Mouse (Mus musculus): ENCODE measurements around the gene Dhx37. TPM values are rescaled to one million over a fixed set of nuclear protein-coding genes. Genes with fewer than 3 reads are reported as not detected.
"Not testable (repeated sequence)": the region's sequence is repeated elsewhere in the genome, so short reads cannot be mapped to it uniquely, and the experiment has no call there.

Dhx37 gene
- polyA plus RNA-seq, 1 experiment from 2014 or later, result 6.9 TPM

- WGBS (ENCODE audit: missing documents), result under 1% methylated on average over 59 of the region's 97 CpGs
- H3K36me3 ChIP-seq (ENCODE audit: inconsistent target), result no peaks in the 10 kb centered on the region
- H3K27ac ChIP-seq, result no peak within 1 kb of the TSS
- H3K79me2 ChIP-seq (ENCODE audit: inconsistent target), result peaks cover 19% of the 10 kb centered on the region; the same call in 1 of the 2 replicates
- H3K4me3 ChIP-seq (ENCODE audit: inconsistent target), result peak within 1 kb of the TSS; percentile 42
Observed at GRCm38 (mm10) chr5:125441234-125442114, 7.6 kb upstream of the Dhx37 start, which contains the start of gene Bri3bp. Gene Bri3bp (plus strand): TSS chr5:125441568.

- peaks cover 15% of the 10 kb centered on the region; the same call in 1 of the 2 replicates for H3K79me2 ChIP-seq (ENCODE audit: inconsistent target)
- peak overlapping the region; percentile 42 for H3K4me3 ChIP-seq (ENCODE audit: inconsistent target)
- WGBS (ENCODE audit: missing documents), result 17% methylated on average over 6 of the region's 7 CpGs
- H3K36me3 ChIP-seq (ENCODE audit: inconsistent target), result no peaks in the 10 kb centered on the region
- no peak overlapping the region for H3K27ac ChIP-seq
Observed at GRCm38 (mm10) chr5:125440583-125441233, 6.8 kb upstream of the Dhx37 start.

- not testable (repeated sequence) for H3K27ac ChIP-seq; H3K4me3 ChIP-seq (ENCODE audit: inconsistent target)
- H3K36me3 ChIP-seq (ENCODE audit: inconsistent target), result peaks cover 13% of the 10 kb centered on the region; the same call in 1 of the 2 replicates
- 47% methylated on average over 12 of the region's 15 CpGs for WGBS (ENCODE audit: missing documents)
- H3K79me2 ChIP-seq (ENCODE audit: inconsistent target), result peaks cover 17% of the 10 kb centered on the region
Observed at GRCm38 (mm10) chr5:125434347-125434746, 426 bp upstream of the Dhx37 start.

GRCm38 (mm10) chr5:125432324-125432723, 1.6 kb downstream of the Dhx37 start:
- H3K4me3 ChIP-seq (ENCODE audit: inconsistent target); H3K27ac ChIP-seq: not testable (repeated sequence)
- peaks cover 17% of the 10 kb centered on the region for H3K79me2 ChIP-seq (ENCODE audit: inconsistent target)
- 93% methylated on average over 2 of the region's 2 CpGs for WGBS (ENCODE audit: missing documents)
- peaks cover 32% of the 10 kb centered on the region for H3K36me3 ChIP-seq (ENCODE audit: inconsistent target)

- H3K79me2 ChIP-seq (ENCODE audit: inconsistent target), result no peaks in the 10 kb centered on the region
- peaks cover 88% of the 10 kb centered on the region for H3K36me3 ChIP-seq (ENCODE audit: inconsistent target)
- 97% methylated on average over 10 of the region's 10 CpGs for WGBS (ENCODE audit: missing documents)
- no peak overlapping the region for H3K4me3 ChIP-seq (ENCODE audit: inconsistent target)
- H3K27ac ChIP-seq, result no peak overlapping the region
Observed at GRCm38 (mm10) chr5:125426343-125426742, 7.6 kb downstream of the Dhx37 start.

GRCm38 (mm10) chr5:125425698-125426276, 8.1 kb downstream of the Dhx37 start:
- WGBS (ENCODE audit: missing documents), result 77% methylated on average over 10 of the region's 10 CpGs
- Histone ChIP-seq H3K36me3 (ENCODE audit: inconsistent target) (peaks cover 94% of the 10 kb centered on the region), H3K79me2 (ENCODE audit: inconsistent target) (no peaks in the 10 kb centered on the region), H3K27ac (no peak overlapping the region), H3K4me3 (ENCODE audit: inconsistent target) (no peak overlapping the region)

GRCm38 (mm10) chr5:125419124-125419523, 14.8 kb downstream of the Dhx37 start:
- no peak overlapping the region for H3K27ac ChIP-seq
- no peaks in the 10 kb centered on the region for H3K79me2 ChIP-seq (ENCODE audit: inconsistent target)
- peaks cover 91% of the 10 kb centered on the region for H3K36me3 ChIP-seq (ENCODE audit: inconsistent target)
- H3K4me3 ChIP-seq (ENCODE audit: inconsistent target), result no peak overlapping the region
- WGBS (ENCODE audit: missing documents), result 37% methylated on average over 11 of the region's 11 CpGs

GRCm38 (mm10) chr5:125418636-125419035, 15.3 kb downstream of the Dhx37 start:
- WGBS (ENCODE audit: missing documents), result 82% methylated on average over 7 of the region's 12 CpGs
- Histone ChIP-seq H3K4me3 (ENCODE audit: inconsistent target) (no peak overlapping the region), H3K36me3 (ENCODE audit: inconsistent target) (peaks cover 86% of the 10 kb centered on the region), H3K79me2 (ENCODE audit: inconsistent target) (no peaks in the 10 kb centered on the region), H3K27ac (no peak overlapping the region)

- no peaks in the 10 kb centered on the region for H3K79me2 ChIP-seq (ENCODE audit: inconsistent target)
- peaks cover 62% of the 10 kb centered on the region for H3K36me3 ChIP-seq (ENCODE audit: inconsistent target)
- 93% methylated on average over 8 of the region's 8 CpGs for WGBS (ENCODE audit: missing documents)
- H3K27ac ChIP-seq, result no peak overlapping the region
- H3K4me3 ChIP-seq (ENCODE audit: inconsistent target), result no peak overlapping the region
Observed at GRCm38 (mm10) chr5:125416183-125416582, 17.7 kb downstream of the Dhx37 start.

- Histone ChIP-seq H3K27ac (no peak overlapping the region), H3K79me2 (ENCODE audit: inconsistent target) (no peaks in the 10 kb centered on the region), H3K4me3 (ENCODE audit: inconsistent target) (no peak overlapping the region), H3K36me3 (ENCODE audit: inconsistent target) (peaks cover 42% of the 10 kb centered on the region)
- 90% methylated on average over 4 of the region's 4 CpGs for WGBS (ENCODE audit: missing documents)
Observed at GRCm38 (mm10) chr5:125413763-125414162, 20.2 kb downstream of the Dhx37 start.

- H3K4me3 ChIP-seq (ENCODE audit: inconsistent target); H3K27ac ChIP-seq; H3K79me2 ChIP-seq (ENCODE audit: inconsistent target): not testable (repeated sequence)
- 94% methylated on average over 5 of the region's 8 CpGs for WGBS (ENCODE audit: missing documents)
- peaks cover 31% of the 10 kb centered on the region for H3K36me3 ChIP-seq (ENCODE audit: inconsistent target)
Observed at GRCm38 (mm10) chr5:125412536-125412935, 21.4 kb downstream of the Dhx37 start.

- no peak overlapping the region for H3K27ac ChIP-seq
- H3K4me3 ChIP-seq (ENCODE audit: inconsistent target), result no peak overlapping the region
- no peaks in the 10 kb centered on the region for H3K79me2 ChIP-seq (ENCODE audit: inconsistent target)
- 80% methylated on average over 4 of the region's 5 CpGs for WGBS (ENCODE audit: missing documents)
- H3K36me3 ChIP-seq (ENCODE audit: inconsistent target), result peaks cover 26% of the 10 kb centered on the region
Observed at GRCm38 (mm10) chr5:125411972-125412530, 21.9 kb downstream of the Dhx37 start.

GRCm38 (mm10) chr5:125409348-125410090, 24.4 kb downstream of the Dhx37 start:
- Histone ChIP-seq H3K79me2 (ENCODE audit: inconsistent target) (no peaks in the 10 kb centered on the region), H3K4me3 (ENCODE audit: inconsistent target) (peak overlapping the region; percentile 24)
- WGBS (ENCODE audit: missing documents), result 60% methylated on average over 18 of the region's 20 CpGs

GRCm38 (mm10) chr5:125408842-125409241, 25.1 kb downstream of the Dhx37 start:
- Histone ChIP-seq H3K4me3 (ENCODE audit: inconsistent target) (peak overlapping the region; percentile 24), H3K36me3 (ENCODE audit: inconsistent target) (no peaks in the 10 kb centered on the region), H3K27ac (peak overlapping the region; percentile 63), H3K79me2 (ENCODE audit: inconsistent target) (no peaks in the 10 kb centered on the region)
- WGBS (ENCODE audit: missing documents), result 13% methylated on average over 13 of the region's 13 CpGs

More at GRCm38 (mm10) chr5:125409348-125410090, 24.4 kb downstream of the Dhx37 start:
- peaks cover under 1% of the 10 kb centered on the region for H3K36me3 ChIP-seq (ENCODE audit: inconsistent target)
- peak overlapping the region; percentile 63 for H3K27ac ChIP-seq

All from macrophage (primary cell).